Mouse (Mus musculus) layer of hippocampus, adult 18-20 months (tissue): ENCODE results near the gene Siva1. TPM values are rescaled to one million over a fixed set of nuclear protein-coding genes. Genes with fewer than 3 reads are reported as not detected.

Source experiments
- DNase-seq, 2 experiments: peaks; one replicate each; pipeline ENCODE4 v3.0.0; 2022; ENCODE audit warnings: low spot score in 2 of 2
- total RNA-seq, 2 experiments: library from RNA; stranded (reverse); gene quantifications; 2 replicates each; pipeline ENCODE4 v1.2.3; 2021

Gene Siva1
- total RNA-seq, 2 experiments from 2014 or later, result 23.4 TPM

- DNase-seq, result no peak
Measured at GRCm38 (mm10) chr12:112654076-112654475, 9.6 kb downstream of the Siva1 start.

GRCm38 (mm10) chr12:112658619-112659018 lies 14.1 kb downstream of the Siva1 start:
- DNase-seq, result no peak

DNA sequence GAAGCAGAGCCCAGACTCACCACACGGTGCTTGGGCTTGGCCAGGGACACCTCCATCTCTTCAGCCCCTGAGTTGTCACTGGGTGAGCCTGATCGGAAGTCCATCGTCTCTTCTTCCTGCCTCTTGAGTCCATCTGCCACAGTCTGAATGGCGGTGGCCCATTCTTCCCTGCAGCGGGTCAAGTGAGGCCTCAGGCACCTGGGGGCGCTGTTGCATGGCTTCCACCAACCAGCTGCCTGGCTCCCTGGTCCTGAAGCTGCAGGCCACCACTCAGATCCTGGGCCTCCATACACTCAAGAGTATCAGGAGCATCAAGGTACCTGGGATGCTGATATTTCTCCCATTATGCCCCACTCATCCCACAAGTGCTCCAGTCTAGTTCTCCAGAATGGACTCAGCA lies 14.6 kb downstream of the Siva1 start:
- peak in 1 of 2 experiments; percentile 56 for DNase-seq

- no peak for DNase-seq
Measured at GRCm38 (mm10) chr12:112660576-112661326, 16.3 kb downstream of the Siva1 start.

- DNase-seq, result no peak
Measured at GRCm38 (mm10) chr12:112661327-112661605, 16.8 kb downstream of the Siva1 start.

DNA sequence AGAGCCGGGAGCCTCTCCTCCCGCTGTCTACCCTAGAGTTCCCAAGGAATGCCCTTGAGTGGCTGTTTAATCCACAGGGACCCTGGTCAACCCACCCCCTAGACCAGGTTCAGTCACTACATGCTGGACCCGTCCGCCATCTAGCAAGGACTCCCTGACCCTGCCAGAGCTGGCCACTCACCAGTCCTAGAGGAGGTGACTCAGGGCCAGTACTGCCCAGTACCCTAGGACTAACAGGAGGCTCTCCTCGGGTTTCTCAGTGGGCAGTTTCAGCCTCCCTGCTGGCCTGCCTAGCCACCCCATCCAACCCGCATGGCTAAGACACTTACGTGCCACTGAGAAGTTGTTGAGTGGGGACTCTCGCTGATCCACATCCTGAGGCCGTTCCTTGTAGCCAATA lies 17.4 kb downstream of the Siva1 start:
- DNase-seq, result no peak

DNA sequence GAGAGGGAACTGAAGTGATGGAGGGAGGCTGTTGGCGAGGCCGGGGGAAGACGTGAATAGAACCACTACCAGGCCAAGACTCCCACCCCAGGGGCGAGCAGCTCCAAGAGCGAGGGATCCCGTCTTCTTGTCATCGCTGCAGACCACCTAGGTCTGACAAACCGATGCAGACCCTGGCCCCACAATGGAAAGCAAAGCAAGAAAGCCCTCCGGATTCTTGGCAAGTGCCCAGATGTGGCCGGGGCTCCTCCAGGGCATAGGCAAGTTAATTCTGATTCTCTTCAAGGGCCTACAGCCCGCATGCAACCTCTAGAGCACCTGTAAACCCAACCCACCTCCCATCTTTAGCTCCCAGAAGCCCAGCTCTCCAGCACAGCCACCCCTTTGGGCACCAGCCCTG lies 18.8 kb downstream of the Siva1 start:
- DNase-seq, result no peak

DNA sequence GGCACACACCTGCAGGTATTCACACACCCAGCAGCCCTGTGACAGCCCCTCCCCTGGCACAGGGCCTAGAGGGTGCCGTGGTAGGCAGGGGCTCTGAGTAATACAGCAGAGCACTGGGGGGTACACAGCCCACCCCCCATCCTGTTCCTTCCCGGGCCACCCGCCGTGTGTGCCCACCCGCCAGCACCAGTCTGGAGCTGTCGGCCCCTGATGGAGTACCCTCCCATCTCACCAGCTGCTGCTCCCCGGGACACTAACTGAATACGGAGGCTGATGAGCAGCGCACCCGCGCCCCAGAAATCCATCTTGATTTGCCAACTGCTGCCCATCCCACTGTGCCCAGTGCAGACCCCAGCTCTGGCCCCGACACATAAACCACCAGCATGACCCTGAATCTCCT lies 19.2 kb downstream of the Siva1 start:
- no peak for DNase-seq

DNA sequence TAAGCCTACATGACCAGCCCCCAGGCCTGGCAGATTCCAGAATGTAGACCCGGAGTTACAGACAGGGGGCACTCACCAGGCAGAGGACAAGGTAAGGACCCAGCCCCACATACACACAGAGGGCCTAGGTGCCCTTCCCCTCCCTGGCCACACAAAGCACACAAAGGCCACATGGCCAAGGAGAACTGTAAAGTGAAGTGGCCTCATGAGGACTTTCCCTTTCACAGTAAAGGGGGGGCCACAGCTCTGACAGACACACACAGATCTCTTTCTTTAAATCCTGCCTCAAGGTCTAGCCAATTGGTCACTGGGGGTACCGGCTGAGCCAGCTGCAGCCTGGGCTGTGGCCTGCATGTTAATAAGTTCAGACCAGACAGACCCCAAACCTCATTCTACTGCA lies 19.6 kb downstream of the Siva1 start:
- no peak for DNase-seq

DNA sequence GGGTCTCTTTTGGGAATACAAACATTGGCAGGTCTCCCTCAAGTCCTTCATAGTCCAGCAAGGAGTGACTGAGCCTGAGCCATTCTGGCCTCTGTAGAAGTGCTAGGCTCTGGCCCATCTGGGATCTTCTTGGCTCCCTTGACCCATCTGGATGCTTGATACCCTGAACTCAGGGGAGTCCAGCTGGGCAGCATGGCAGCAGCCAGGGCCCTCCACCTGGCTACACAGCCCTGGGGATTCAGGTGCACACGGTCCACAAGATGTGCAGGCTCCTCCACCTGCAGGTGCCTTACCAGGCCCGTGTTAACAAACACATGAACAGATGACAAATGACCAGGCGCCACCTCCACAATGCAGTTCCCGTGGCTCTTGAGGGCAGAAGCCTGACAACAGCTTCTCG lies 20.2 kb downstream of the Siva1 start:
- no peak for DNase-seq

- DNase-seq, result peak; percentile 65 to 85
Measured at GRCm38 (mm10) chr12:112665445-112665844, 21.0 kb downstream of the Siva1 start.

DNA sequence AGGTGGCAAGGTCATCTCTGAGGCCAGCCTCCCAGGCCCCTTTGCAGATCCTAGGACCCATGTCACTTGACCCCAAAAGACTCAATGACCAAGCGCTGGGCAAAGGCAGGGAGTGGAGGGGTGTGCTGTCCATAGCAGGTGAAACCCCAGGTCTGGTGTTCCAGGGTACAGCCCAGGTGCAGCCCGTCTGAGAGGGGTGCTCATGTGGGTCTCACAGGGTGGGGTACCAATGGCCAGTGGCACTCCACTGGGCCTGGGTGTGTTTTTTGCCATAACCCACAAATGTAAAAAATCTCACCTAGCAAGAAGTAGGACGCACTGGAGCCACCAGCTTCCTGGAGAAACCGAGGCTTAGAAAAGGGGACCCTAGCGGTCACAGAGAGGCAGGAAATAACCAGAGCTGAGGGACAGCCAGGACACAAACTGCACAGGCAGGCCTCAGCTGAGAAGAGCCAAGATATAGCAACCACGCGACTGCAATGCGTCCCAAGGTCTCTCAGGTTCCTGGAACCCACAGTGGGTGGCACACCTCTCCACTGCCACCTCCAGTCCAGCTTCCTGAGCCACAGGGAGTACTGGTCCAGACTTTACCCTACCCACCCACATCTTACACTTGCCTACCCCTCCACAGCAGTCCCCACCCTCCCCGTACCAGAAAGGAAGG lies 21.5 kb downstream of the Siva1 start:
- DNase-seq, result no peak

- no peak for DNase-seq
Measured at GRCm38 (mm10) chr12:112667619-112668297, 23.3 kb downstream of the Siva1 start.

- no peak for DNase-seq
Measured at GRCm38 (mm10) chr12:112670718-112671393, 26.4 kb downstream of the Siva1 start.

DNA sequence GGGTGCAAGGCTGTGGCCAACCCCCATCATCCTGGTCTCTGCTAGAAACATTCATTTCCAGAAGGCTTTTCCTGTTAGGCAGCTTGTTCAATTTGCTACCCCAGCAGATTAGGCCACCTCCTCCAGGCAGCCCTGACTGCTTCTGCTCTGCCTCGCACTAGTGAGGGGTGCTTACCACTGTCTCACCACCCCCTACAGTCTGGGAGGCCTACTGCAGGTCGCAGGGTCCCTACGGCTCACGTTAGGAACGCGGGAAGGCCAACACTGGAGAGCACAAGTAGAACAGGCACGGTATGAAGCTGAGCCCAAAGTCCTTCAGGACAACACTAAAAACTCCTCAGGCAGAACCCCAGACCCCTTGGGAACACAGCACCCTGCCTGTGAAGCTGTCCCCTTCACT lies 27.4 kb downstream of the Siva1 start:
- DNase-seq, result no peak

DNA sequence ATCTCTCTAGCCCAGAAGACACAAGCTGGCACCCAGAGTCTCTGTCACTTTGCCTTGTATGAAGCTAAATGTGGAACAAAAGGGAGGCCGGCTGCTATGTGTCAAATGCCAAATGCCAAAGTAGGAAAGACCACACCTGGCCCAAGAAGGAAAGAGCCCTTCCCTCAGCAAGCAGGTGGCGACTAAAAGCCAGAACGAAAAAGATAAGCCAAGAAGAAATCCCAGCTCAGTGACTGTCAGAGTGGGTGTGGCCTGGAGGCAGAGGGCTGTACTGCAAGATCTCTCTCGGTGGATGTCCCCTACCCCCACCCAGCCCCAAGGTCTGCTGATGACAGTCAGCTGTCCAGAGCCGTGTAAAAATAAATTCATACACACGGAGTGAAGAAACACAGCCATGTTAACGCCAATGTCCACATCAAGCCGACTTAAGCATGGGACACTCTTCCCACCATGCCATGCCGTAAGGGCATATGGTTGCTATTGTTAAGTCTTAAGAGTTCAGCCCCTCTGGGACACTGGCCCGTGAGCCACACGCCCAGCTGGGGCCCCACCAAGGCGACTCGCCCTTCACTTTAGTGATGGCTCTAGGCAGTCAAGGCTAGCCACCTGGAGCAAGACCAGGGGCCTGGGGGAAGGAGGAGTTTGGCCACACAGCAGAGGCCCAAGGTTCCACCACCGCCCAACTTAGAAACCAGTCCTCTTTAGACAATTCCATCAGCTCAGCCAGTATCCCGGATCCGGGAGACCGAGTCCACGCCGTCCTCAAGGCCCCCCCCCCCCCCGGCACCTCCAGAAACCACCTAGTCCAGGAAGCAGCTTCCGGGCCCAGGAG lies 28.5 kb downstream of the Siva1 start:
- no peak for DNase-seq

- DNase-seq, result no peak
Measured at GRCm38 (mm10) chr12:112673576-112674091, 29.2 kb downstream of the Siva1 start.

- DNase-seq, result no peak
Measured at GRCm38 (mm10) chr12:112674132-112675011, 29.9 kb downstream of the Siva1 start, which contains the start of gene Akt1. Gene Akt1, minus strand, starts transcription at chr12:112674884.

DNA sequence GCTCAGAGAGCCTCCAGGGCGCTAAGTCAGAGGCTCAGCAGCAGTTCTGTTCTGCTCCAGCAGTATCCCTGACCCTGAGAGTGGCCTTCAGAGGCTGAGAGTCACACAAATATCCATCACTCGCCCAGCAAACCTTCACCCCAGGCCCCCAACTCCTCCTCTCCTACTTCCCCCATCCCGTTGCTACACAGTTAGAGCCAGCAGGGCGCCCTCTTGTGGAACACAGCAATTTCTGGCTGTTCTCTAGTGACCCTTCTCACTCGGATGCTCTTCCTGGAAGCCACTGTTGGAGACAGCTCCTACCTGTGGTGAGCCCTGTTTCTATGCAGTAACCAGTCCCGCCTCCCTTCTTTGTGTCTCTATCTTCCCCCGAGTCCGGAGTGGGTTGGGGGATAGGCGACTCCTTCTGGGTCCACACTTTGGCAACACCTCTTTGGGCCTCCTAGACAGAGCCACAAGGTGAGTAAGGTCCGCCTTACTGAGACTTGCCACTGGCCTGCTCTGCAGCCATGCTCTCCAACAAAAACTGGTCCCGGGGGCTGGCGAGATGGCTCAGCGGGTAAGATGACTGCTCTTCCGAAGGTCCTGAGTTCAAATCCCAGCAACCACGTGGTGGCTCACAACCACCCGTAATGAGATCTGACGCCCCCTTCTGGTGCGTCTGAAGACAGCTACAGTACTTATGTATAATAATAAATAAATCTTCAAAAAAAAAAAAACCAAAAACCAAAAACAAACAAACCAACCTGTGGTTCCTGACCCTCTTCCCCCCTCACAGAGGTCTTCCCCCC lies 31.0 kb downstream of the Siva1 start:
- DNase-seq, result peak in 1 of 2 experiments; percentile 86
